Mouse (Mus musculus): Measurements from ENCODE around the gene Glra1. TPM values are rescaled to one million over a fixed set of nuclear protein-coding genes. Genes with fewer than 3 reads are reported as not detected.
A peak's percentile ranks its signal among the peaks of the same experiment; 100 is the strongest.

Glra1 gene
- polyA plus RNA-seq, 1 experiment from 2014 or later: 3.5 TPM

- Histone ChIP-seq H3K36me3 (ENCODE audit: control insufficient read depth, insufficient read depth, low read length) (peaks cover 4% of the 10 kb centered on the region; the same call in 1 of the 2 replicates), H3K4me3 (ENCODE audit: low read depth, low read length) (no peak overlapping the region), H3K9ac (replicated peaks; ENCODE audit: low read depth, low read length) (no peak overlapping the region), H3K27ac (ENCODE audit: low read depth, low read length) (no peak overlapping the region), H3K27me3 (ENCODE audit: control insufficient read depth, insufficient read depth, low read length) (no peaks in the 10 kb centered on the region), H3K4me2 (ENCODE audit: low read depth, low read length) (no peak overlapping the region), H3K4me1 (ENCODE audit: control insufficient read depth, insufficient read depth, low read length) (0 out of 2 replicates have a peak, but pooled peaks cover 6% of the 10 kb centered on the region), H3K9me3 (ENCODE audit: control insufficient read depth, low read length) (no peaks in the 10 kb centered on the region)
- no peak for ATAC-seq (ENCODE audit: low read depth)
- WGBS: 64% methylated on average over 2 of the region's 2 CpGs
These were observed 73.2 kb downstream of the Glra1 start for GRCm38 (mm10) chr11:55534766-55535165.

GRCm38 (mm10) chr11:55533378-55533777 lies 74.6 kb downstream of the Glra1 start:
- Histone ChIP-seq H3K4me2 (ENCODE audit: low read depth, low read length) (no peak overlapping the region), H3K27ac (ENCODE audit: low read depth, low read length) (no peak overlapping the region), H3K36me3 (ENCODE audit: control insufficient read depth, insufficient read depth, low read length) (peaks cover 4% of the 10 kb centered on the region; the same call in 1 of the 2 replicates), H3K4me1 (ENCODE audit: control insufficient read depth, insufficient read depth, low read length) (0 out of 2 replicates have a peak, but pooled peaks cover 6% of the 10 kb centered on the region), H3K27me3 (ENCODE audit: control insufficient read depth, insufficient read depth, low read length) (no peaks in the 10 kb centered on the region), H3K9me3 (ENCODE audit: control insufficient read depth, low read length) (no peaks in the 10 kb centered on the region), H3K9ac (replicated peaks; ENCODE audit: low read depth, low read length) (no peak overlapping the region), H3K4me3 (ENCODE audit: low read depth, low read length) (no peak overlapping the region)
- 44% methylated on average over 5 of the region's 5 CpGs for WGBS
- ATAC-seq (ENCODE audit: low read depth): peak; percentile 73; the same call in 1 of the 2 replicates

- Histone ChIP-seq H3K9ac (replicated peaks; ENCODE audit: low read depth, low read length) (no peak overlapping the region), H3K4me1 (ENCODE audit: control insufficient read depth, insufficient read depth, low read length) (0 out of 2 replicates have a peak, but pooled peaks cover 6% of the 10 kb centered on the region), H3K9me3 (ENCODE audit: control insufficient read depth, low read length) (no peaks in the 10 kb centered on the region), H3K27ac (ENCODE audit: low read depth, low read length) (no peak overlapping the region), H3K36me3 (ENCODE audit: control insufficient read depth, insufficient read depth, low read length) (peaks cover 13% of the 10 kb centered on the region), H3K4me3 (ENCODE audit: low read depth, low read length) (no peak overlapping the region), H3K27me3 (ENCODE audit: control insufficient read depth, insufficient read depth, low read length) (no peaks in the 10 kb centered on the region), H3K4me2 (ENCODE audit: low read depth, low read length) (no peak overlapping the region)
- ATAC-seq (ENCODE audit: low read depth): no peak
- WGBS: 85% methylated on average over 7 of the region's 7 CpGs
These were observed 77.3 kb downstream of the Glra1 start for GRCm38 (mm10) chr11:55530741-55531140.

- Histone ChIP-seq H3K4me2 (ENCODE audit: low read depth, low read length) (no peak overlapping the region; the same call in 1 of the 2 replicates), H3K4me3 (ENCODE audit: low read depth, low read length) (no peak overlapping the region), H3K9ac (replicated peaks; ENCODE audit: low read depth, low read length) (no peak overlapping the region), H3K36me3 (ENCODE audit: control insufficient read depth, insufficient read depth, low read length) (peaks cover 4% of the 10 kb centered on the region; the same call in 1 of the 2 replicates), H3K9me3 (ENCODE audit: control insufficient read depth, low read length) (no peaks in the 10 kb centered on the region), H3K4me1 (ENCODE audit: control insufficient read depth, insufficient read depth, low read length) (no peaks in the 10 kb centered on the region), H3K27ac (ENCODE audit: low read depth, low read length) (no peak overlapping the region), H3K27me3 (ENCODE audit: control insufficient read depth, insufficient read depth, low read length) (no peaks in the 10 kb centered on the region)
- ATAC-seq (ENCODE audit: low read depth): peak; percentile 60; the same call in 1 of the 2 replicates
- WGBS: 9% methylated on average over 9 of the region's 9 CpGs
These were observed 89.0 kb downstream of the Glra1 start for GRCm38 (mm10) chr11:55518806-55519674.

- Histone ChIP-seq H3K4me1 (ENCODE audit: control insufficient read depth, insufficient read depth, low read length) (no peaks in the 10 kb centered on the region), H3K9ac (replicated peaks; ENCODE audit: low read depth, low read length) (no peak overlapping the region), H3K4me3 (ENCODE audit: low read depth, low read length) (no peak overlapping the region), H3K4me2 (ENCODE audit: low read depth, low read length) (no peak overlapping the region), H3K36me3 (ENCODE audit: control insufficient read depth, insufficient read depth, low read length) (peaks cover 4% of the 10 kb centered on the region; the same call in 1 of the 2 replicates), H3K27ac (ENCODE audit: low read depth, low read length) (no peak overlapping the region), H3K27me3 (ENCODE audit: control insufficient read depth, insufficient read depth, low read length) (no peaks in the 10 kb centered on the region), H3K9me3 (ENCODE audit: control insufficient read depth, low read length) (no peaks in the 10 kb centered on the region)
- no peak for ATAC-seq (ENCODE audit: low read depth)
- 69% methylated on average over 5 of the region's 5 CpGs for WGBS
These were observed 90.3 kb downstream of the Glra1 start for GRCm38 (mm10) chr11:55517666-55518065.

GRCm38 (mm10) chr11:55511374-55511773 lies 96.6 kb downstream of the Glra1 start:
- WGBS: 50% methylated on average over 5 of the region's 5 CpGs
- ATAC-seq (ENCODE audit: low read depth): no peak
- no peak overlapping the region for H3K9ac ChIP-seq (replicated peaks; ENCODE audit: low read depth, low read length)
- no peak overlapping the region for H3K4me2 ChIP-seq (ENCODE audit: low read depth, low read length)
- H3K36me3 ChIP-seq (ENCODE audit: control insufficient read depth, insufficient read depth, low read length): peaks cover 4% of the 10 kb centered on the region; the same call in 1 of the 2 replicates
- no peak overlapping the region for H3K27ac ChIP-seq (ENCODE audit: low read depth, low read length)
- no peaks in the 10 kb centered on the region for H3K9me3 ChIP-seq (ENCODE audit: control insufficient read depth, low read length)
- H3K4me3 ChIP-seq (ENCODE audit: low read depth, low read length): no peak overlapping the region
- H3K4me1 ChIP-seq (ENCODE audit: control insufficient read depth, insufficient read depth, low read length): no peaks in the 10 kb centered on the region
- H3K27me3 ChIP-seq (ENCODE audit: control insufficient read depth, insufficient read depth, low read length): no peaks in the 10 kb centered on the region

GRCm38 (mm10) chr11:55505485-55505884 lies 102.5 kb downstream of the Glra1 start:
- Histone ChIP-seq H3K36me3 (ENCODE audit: control insufficient read depth, insufficient read depth, low read length) (peaks cover 6% of the 10 kb centered on the region), H3K4me1 (ENCODE audit: control insufficient read depth, insufficient read depth, low read length) (no peaks in the 10 kb centered on the region), H3K9ac (replicated peaks; ENCODE audit: low read depth, low read length) (no peak overlapping the region), H3K4me2 (ENCODE audit: low read depth, low read length) (no peak overlapping the region), H3K4me3 (ENCODE audit: low read depth, low read length) (no peak overlapping the region), H3K27me3 (ENCODE audit: control insufficient read depth, insufficient read depth, low read length) (no peaks in the 10 kb centered on the region), H3K9me3 (ENCODE audit: control insufficient read depth, low read length) (no peaks in the 10 kb centered on the region), H3K27ac (ENCODE audit: low read depth, low read length) (no peak overlapping the region)
- WGBS: 87% methylated on average over 3 of the region's 3 CpGs
- no peak for ATAC-seq (ENCODE audit: low read depth)

- H3K27ac ChIP-seq (ENCODE audit: low read depth, low read length): no peak overlapping the region
- no peak overlapping the region for H3K4me2 ChIP-seq (ENCODE audit: low read depth, low read length)
- no peak overlapping the region for H3K9ac ChIP-seq (replicated peaks; ENCODE audit: low read depth, low read length)
- H3K36me3 ChIP-seq (ENCODE audit: control insufficient read depth, insufficient read depth, low read length): peaks cover 20% of the 10 kb centered on the region
- H3K27me3 ChIP-seq (ENCODE audit: control insufficient read depth, insufficient read depth, low read length): no peaks in the 10 kb centered on the region
- H3K9me3 ChIP-seq (ENCODE audit: control insufficient read depth, low read length): no peaks in the 10 kb centered on the region
- 64% methylated on average over 5 of the region's 5 CpGs for WGBS
- ATAC-seq (ENCODE audit: low read depth): no peak
- no peaks in the 10 kb centered on the region for H3K4me1 ChIP-seq (ENCODE audit: control insufficient read depth, insufficient read depth, low read length)
- no peak overlapping the region for H3K4me3 ChIP-seq (ENCODE audit: low read depth, low read length)
These were observed 105.1 kb downstream of the Glra1 start for GRCm38 (mm10) chr11:55502886-55503285.

GRCm38 (mm10) chr11:55501955-55502531 lies 106.0 kb downstream of the Glra1 start:
- Histone ChIP-seq H3K9ac (replicated peaks; ENCODE audit: low read depth, low read length) (no peak overlapping the region), H3K36me3 (ENCODE audit: control insufficient read depth, insufficient read depth, low read length) (peaks cover 26% of the 10 kb centered on the region), H3K4me1 (ENCODE audit: control insufficient read depth, insufficient read depth, low read length) (no peaks in the 10 kb centered on the region), H3K27me3 (ENCODE audit: control insufficient read depth, insufficient read depth, low read length) (no peaks in the 10 kb centered on the region), H3K27ac (ENCODE audit: low read depth, low read length) (no peak overlapping the region), H3K4me3 (ENCODE audit: low read depth, low read length) (no peak overlapping the region), H3K9me3 (ENCODE audit: control insufficient read depth, low read length) (no peaks in the 10 kb centered on the region), H3K4me2 (ENCODE audit: low read depth, low read length) (no peak overlapping the region)
- ATAC-seq (ENCODE audit: low read depth): no peak
- WGBS: 79% methylated on average over 8 of the region's 8 CpGs

Measured in neural tube, embryonic 14.5 days (tissue).